Mouse (Mus musculus) cortical plate, adult 2 months (tissue): Measurements from ENCODE around the gene Eef1a2.

Experiments used
- CTCF ChIP-seq: fragments of 200-500 bp; IDR thresholded peaks from 2 replicates; pipeline ENCODE4 v1.5.1; 2011; ENCODE audit warnings: mild to moderate bottlenecking, control low read depth, low read length; ENCODE audit not compliant: insufficient read depth; ENCODE audit errors: extremely low read depth
- POLR2A ChIP-seq: fragments of 200-500 bp; IDR thresholded peaks from 2 replicates; pipeline ENCODE4 v1.6.1; 2011; ENCODE audit warnings: mild to moderate bottlenecking, low read length, control low read depth; ENCODE audit not compliant: insufficient read depth; ENCODE audit errors: extremely low read depth

- TF ChIP-seq POLR2A (no peak; the same call in 1 of the 2 replicates), CTCF (no peak)
Measured at GRCm38 (mm10) chr2:181152701-181153100, 4.1 kb downstream of the Eef1a2 start.
